Mouse (Mus musculus): Measurements from ENCODE around the gene Elmo1.

The Elmo1 gene

DNA sequence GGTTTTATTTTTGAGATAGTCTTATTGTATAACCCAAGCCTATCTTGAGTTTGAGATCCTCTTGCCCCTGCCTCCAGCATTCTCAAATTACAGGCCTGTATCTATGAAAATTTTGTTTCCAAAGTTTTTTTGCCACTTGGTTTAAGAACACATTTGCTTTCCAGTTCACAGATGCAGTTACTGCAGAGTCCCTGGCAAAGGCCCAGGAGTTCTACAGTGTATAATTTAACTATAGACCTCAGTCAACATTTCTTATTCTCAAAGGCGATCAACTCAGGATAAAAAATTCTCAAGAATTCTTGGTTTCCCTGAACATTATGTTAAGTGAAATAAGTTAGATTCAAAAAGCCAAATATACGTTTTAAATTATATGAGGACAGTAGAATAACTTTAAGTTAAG is 115.3 kb downstream of the Elmo1 start:
- peak; percentile 21; the same call in 1 of the 2 replicates for ATAC-seq (ENCODE audit: low TSS enrichment)

DNA sequence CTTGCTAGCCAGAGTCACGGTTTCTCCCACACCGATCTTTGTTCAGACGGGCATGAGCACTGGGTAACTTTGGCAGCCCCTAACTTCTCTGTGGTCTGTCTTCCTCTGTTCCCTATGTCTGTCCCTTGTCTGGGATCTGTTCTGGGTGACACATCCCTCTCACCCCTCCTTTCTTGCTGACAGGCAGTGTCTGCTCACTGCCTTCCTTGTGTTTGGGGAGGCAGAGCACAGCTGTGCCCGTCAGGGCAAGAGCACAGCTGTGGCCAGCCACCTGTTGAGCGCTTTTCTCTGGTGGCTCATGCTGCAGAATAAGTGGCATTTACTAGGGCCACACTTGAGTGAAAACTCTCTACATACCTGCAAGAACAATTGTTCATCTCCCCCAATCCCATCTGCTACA is 116.7 kb downstream of the Elmo1 start:
- ATAC-seq (ENCODE audit: low TSS enrichment), result peak; percentile 16; the same call in 1 of the 2 replicates

DNA sequence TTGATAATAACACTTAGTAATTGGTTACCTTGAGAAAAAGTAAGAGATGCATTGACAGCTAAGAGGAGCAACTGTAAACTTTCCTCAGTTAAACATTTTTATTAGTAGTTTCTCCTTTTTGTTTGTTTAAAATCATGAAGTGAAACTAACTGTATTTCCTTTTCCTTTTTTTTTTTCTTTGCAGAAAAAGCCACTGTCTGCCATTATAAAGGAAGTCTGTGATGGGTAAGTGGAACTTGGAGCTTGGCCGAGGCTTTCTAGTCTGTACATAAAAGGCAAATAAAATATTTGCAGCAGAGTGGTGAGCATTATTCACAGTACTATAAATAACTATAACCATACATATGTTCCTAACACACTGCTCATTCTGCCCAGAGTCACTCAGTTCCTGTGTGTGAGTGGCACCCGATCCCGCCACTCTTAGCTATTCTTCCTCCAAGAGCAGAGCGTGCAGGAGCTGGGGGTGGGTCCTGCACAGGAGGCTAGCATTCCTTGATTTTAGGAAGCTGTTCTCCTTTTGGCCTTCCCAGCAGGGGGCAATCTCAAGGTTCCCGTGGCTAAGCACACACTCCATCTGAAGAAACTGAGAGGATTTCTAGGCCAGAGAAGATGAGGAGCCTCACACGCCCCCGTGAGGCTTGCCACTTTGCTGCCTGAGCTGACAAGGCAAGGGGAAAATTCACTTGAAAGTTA is 117.7 kb downstream of the Elmo1 start:
- peak; percentile 70 for ATAC-seq (ENCODE audit: low TSS enrichment)

- no peak for ATAC-seq (ENCODE audit: low TSS enrichment)
Measured at GRCm38 (mm10) chr13:20208867-20209266, 118.5 kb downstream of the Elmo1 start.

DNA sequence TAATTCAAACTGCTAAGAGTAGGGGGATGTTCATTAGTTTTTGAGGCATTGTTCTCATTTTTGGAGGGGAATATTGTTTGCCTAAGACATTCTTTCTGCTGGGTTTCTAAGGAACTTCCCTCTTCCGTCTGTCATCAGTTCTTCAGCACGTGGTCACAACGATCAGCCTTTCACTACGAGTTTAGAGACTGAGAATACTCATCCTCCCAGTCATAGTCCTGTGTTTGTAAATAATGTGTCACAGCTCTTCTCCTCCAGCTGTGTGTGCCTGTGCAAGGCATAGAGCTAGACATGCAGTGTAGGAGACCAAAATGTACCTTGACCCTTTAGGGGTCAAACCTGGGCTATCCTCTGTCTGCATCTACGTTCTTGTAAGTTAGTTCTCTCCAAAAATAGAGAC is 121.4 kb downstream of the Elmo1 start:
- no peak for ATAC-seq (ENCODE audit: low TSS enrichment)

DNA sequence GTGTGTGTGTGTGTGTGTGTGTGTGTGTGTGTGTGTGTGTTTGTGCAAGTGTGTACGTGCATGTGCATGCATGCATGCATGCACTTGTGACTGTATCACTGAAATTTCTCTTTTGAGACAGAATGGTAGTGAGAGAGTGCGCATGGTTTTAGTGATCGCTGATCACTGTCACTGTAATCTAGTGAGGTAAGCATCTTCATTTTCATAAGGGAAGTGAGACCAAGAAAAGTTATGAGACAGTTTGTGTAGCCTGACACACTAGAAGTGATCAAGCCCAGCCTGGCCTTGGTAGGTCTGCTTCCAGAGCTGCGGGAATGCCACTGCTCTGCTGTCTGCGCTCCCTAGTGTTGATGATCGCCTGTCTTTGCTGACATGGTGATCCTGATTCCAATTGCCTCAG is 122.3 kb downstream of the Elmo1 start:
- no peak for ATAC-seq (ENCODE audit: low TSS enrichment)

DNA sequence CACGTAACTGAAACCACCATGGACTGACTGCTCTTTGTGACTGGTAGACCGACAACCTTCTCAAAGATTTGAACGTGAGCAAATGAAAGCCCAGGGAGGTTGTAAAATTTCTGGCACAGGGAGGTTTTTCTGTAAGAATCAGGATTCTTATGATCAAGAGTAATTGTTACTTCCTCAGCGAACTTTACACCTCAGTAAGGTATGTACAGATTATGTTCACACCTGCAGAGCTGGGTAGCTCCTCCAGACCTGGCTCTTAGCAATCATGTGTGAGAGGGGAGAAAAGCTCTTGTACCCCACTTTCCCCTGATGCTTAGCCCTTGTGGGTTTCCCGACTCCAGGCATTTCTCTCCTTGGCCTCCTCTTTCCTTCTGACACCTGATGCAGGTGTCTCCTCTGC is 123.5 kb downstream of the Elmo1 start:
- ATAC-seq (ENCODE audit: low TSS enrichment), result no peak

- peak; percentile 88 for ATAC-seq (ENCODE audit: low TSS enrichment)
Measured at GRCm38 (mm10) chr13:20217453-20218090, 127.2 kb downstream of the Elmo1 start.

GRCm38 (mm10) chr13:20218126-20218525 is 127.7 kb downstream of the Elmo1 start:
- no peak; the same call in 1 of the 2 replicates for ATAC-seq (ENCODE audit: low TSS enrichment)

DNA sequence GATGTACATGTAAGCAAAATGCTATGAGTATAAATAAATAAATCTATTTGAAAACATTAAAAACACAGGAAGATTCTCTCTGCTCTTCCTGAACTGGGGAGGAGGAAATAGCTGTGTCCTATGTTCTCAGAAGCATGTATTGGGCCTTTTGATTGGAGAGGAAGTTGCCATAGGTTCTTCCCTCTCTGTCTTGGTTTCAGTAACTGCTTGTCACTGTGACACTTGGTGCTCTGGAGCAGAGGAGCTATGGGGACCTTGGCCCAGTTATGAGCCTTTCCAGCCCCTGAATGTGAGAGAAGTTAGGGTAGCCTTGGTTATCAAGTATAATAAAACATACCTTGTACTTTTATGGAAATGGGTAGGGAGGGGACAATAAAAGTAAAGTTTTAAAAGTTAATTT is 130.0 kb downstream of the Elmo1 start:
- ATAC-seq (ENCODE audit: low TSS enrichment), result no peak

DNA sequence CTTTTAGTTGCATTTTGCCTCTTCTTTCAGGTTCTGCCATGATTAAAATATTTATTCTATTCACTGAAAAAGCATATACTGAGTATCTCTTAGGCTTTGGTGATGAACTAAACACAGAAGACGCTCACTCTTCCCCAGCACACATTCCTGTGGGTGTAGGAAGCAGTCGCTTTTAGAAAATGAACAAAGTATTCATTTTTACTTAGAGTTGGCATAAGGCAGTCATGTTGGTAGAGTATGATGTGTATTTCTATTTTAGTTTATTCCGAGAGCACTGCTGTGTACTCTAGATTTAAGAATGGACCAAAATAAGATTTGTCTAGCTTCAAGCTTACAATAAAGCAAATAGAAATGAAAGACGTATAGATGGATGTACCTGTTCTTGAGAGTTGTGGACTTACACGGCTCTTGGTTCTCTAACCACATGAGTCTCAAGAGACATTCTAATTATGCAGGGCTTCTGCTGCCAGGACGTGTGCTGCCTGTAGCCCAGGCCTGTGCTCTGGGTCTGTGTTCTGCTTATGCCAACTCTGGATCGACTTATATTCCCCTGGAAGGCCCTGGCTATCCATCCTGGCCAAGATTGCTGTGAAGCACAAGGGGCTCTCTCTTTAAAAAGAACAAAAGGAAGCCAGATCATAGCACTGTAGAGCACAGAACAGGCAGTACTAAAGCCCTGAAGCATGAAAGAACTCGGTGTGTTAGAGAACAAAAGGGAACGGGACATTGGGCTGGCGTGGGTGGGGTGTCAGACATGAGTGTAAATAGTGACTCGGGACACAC is 137.7 kb downstream of the Elmo1 start:
- ATAC-seq (ENCODE audit: low TSS enrichment), result peak; percentile 95

- ATAC-seq (ENCODE audit: low TSS enrichment), result no peak
Measured at GRCm38 (mm10) chr13:20231837-20232728, 141.7 kb downstream of the Elmo1 start.

GRCm38 (mm10) chr13:20233707-20234106 is 143.3 kb downstream of the Elmo1 start:
- ATAC-seq (ENCODE audit: low TSS enrichment), result no peak

- no peak for ATAC-seq (ENCODE audit: low TSS enrichment)
Measured at GRCm38 (mm10) chr13:20237615-20238014, 147.2 kb downstream of the Elmo1 start.

DNA sequence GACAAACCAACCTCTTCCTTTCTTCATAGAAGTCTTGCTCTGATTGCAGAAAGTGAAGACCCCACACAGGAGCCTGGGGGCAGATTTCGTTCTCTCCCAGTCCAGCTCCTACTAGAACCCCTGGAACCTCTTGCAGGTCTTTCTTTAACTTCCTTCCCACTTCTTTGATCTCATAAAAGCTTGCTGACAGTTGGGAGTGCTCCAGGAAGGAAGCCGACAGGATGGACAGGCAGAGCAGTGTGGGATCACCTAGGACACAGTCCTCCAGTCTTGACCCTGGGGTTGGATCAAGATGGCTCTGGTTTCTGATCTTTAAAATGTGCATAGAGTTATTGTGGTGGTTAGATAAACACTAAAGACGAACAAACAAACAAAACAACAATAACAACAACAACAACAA is 147.8 kb downstream of the Elmo1 start:
- ATAC-seq (ENCODE audit: low TSS enrichment), result no peak

DNA sequence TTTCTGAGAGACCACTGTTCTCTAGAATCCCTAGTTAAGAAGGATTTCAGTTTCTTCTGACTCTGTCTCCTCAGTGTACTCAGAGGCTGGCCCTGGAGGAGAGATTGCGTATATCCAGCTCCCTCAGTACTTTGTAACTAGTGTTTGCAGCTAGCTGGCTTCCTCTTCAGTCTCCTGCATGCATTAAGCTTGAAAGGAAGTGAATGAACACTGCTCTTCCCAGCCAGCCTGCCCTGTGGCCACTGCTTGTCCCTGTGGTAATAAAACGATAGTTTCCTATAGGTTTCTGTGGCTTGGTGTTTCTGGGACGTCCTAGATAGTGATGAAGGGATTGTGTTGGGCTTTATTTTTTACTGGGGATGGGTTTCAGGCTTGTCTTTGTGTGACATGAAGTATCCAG is 148.3 kb downstream of the Elmo1 start:
- no peak for ATAC-seq (ENCODE audit: low TSS enrichment)

- ATAC-seq (ENCODE audit: low TSS enrichment), result no peak
Measured at GRCm38 (mm10) chr13:20250069-20250668, 159.8 kb downstream of the Elmo1 start.

DNA sequence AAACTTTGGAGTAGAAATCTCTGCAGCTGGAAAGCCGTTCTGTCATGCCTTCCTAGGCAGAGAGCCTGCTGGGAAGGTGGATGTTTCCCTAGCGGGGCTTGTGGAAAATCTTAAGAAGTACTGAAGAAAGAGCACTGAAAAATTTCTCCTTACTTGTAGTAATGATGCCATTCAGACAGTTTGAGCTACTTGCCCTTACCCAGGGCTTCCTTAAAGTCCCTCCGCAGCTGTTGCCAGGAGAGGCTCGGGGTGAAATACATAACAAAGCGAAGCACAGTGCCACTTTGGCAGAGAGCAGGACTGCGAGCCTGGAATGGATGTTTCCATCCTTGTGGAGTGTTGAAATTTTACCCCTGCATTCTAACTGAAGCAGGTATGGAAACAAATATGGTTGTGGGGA is 164.5 kb downstream of the Elmo1 start:
- ATAC-seq (ENCODE audit: low TSS enrichment), result no peak

DNA sequence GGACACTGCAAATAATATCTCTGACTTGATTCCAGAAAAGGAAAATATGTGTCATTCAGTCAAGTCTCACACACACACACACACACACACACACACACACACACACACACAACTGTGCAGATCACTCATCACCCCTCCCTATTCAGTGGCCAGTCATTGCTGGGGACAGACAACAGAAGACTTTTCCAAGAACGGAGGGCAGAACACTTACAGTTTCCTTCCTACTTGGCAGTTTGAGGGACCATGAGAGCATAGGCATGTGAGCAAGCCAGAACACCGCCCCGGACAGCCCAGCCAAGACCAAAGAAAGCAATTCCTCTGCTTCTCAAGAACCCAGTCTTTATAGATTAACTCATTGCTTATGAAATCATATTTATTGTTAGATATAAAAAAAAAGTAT is 165.0 kb downstream of the Elmo1 start:
- no peak for ATAC-seq (ENCODE audit: low TSS enrichment)

DNA sequence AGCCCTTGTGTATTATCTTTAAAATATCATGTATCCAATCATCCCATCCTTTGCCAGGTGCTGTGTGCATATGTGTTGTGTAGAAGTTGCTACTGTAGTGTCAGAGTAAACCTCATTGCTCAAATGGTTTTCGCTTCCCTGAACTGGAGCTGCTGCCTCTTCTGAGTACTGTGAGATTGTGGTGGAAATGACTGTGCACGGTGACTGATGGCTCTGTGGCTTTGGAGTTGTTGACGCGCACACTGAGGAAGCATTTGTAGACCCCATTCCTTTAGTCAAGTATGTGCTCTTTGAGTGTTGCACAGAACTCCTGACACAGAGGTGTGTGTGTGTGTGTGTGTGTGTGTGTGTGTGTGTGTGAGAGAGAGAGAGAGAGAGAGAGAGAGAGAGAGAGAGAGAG is 166.2 kb downstream of the Elmo1 start:
- no peak for ATAC-seq (ENCODE audit: low TSS enrichment)
